Mouse (Mus musculus): ENCODE measurements at regions not wholly inside any gene's neighbourhood (a gene's known extent, or its start where the extent isn't known, plus 50 kb on each side); places are given as distances from the start of the nearest gene placed in this dataset.
"Not testable (repeated sequence)": the region's sequence is repeated elsewhere in the genome, so short reads cannot be mapped to it uniquely, and the experiment has no call there.

DNA sequence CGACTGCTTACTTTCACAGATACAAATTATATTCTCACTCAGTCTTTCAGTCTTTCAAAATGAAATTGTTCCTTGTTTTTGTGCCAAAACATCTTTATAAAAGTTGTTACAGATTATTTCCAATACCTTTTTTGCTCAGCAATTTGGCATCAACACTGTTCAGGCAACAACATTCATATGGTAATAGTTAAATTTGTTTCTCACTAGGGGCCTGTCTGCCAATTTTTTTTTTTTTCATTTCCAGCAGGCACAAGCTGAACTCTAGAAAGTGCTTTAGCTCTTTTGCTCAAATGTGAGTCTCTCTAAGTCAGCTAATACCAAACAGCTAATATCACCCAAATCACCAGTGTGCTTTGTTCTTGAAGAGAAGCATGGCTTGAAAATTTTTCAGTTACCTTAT, 199.4 kb downstream of the Antxr2 start:
- no peak overlapping the region for H3K27ac ChIP-seq (replicated peaks)
- H3K4me1 ChIP-seq = no peaks in the 10 kb centered on the region
- no peaks in the 10 kb centered on the region for H3K27me3 ChIP-seq
- no peak overlapping the region for H3K4me3 ChIP-seq
- WGBS = 92% methylated on average over 1 of the region's 1 CpGs
- no peak for ATAC-seq (ENCODE audit: low FRiP score, low read depth)
- H3K9ac ChIP-seq (replicated peaks) = no peak overlapping the region
- H3K36me3 ChIP-seq = no peaks in the 10 kb centered on the region
- no peak overlapping the region for H3K4me2 ChIP-seq (replicated peaks)
- no peaks in the 10 kb centered on the region for H3K9me3 ChIP-seq

DNA sequence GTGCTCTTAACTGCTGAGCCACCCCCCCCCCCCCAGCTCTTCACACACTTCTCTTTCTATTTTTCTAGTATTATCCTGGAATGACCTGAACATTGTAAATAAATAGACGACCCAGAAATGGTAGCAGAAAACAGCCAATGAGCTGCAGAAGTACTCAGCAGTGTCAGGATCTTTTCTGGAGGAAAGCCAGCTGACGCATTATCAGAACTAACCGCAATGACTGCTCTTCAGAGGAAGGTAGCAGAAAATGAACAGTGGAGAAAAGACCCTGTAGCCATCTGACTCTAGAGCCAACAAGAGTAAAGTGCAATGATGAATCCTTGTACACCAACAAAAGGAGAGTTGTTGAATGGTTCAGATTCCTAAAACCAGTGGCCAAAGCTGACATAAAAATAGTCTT, 213.4 kb downstream of the Antxr2 start:
- Histone ChIP-seq H3K4me1 (no peaks in the 10 kb centered on the region), H3K9me3 (no peaks in the 10 kb centered on the region), H3K36me3 (no peaks in the 10 kb centered on the region), H3K27me3 (no peaks in the 10 kb centered on the region), H3K27ac (replicated peaks) (no peak overlapping the region), H3K4me3 (no peak overlapping the region), H3K9ac (replicated peaks) (no peak overlapping the region), H3K4me2 (replicated peaks) (no peak overlapping the region)
- no peak for ATAC-seq (ENCODE audit: low FRiP score, low read depth)
- WGBS = 81% methylated on average over 3 of the region's 3 CpGs

DNA sequence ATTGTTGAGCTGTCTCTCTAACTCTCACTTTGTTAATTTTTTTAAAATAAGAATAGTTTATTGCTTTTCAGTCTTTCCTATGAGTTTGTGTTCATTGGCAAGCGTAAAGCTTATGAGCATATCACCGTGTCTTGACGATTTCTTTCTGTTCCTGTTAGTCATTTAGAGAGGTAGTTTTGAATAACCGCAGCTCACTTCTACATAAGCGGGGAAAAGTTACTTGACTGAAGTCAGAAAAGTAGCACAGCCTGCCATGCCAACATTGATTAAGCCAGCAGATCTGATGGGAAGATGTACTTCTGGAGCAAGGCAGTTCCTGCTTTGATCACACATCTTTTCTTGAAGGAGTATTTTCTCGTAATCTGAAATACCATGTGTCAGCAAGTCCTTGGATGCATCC, 215.5 kb downstream of the Antxr2 start:
- no peak overlapping the region for H3K27ac ChIP-seq (replicated peaks)
- H3K36me3 ChIP-seq = no peaks in the 10 kb centered on the region
- no peak overlapping the region for H3K4me2 ChIP-seq (replicated peaks)
- 95% methylated on average over 6 of the region's 6 CpGs for WGBS
- H3K4me1 ChIP-seq = no peaks in the 10 kb centered on the region
- H3K4me3 ChIP-seq = no peak overlapping the region
- no peak overlapping the region for H3K9ac ChIP-seq (replicated peaks)
- no peak for ATAC-seq (ENCODE audit: low FRiP score, low read depth)
- H3K9me3 ChIP-seq = no peaks in the 10 kb centered on the region
- H3K27me3 ChIP-seq = no peaks in the 10 kb centered on the region

DNA sequence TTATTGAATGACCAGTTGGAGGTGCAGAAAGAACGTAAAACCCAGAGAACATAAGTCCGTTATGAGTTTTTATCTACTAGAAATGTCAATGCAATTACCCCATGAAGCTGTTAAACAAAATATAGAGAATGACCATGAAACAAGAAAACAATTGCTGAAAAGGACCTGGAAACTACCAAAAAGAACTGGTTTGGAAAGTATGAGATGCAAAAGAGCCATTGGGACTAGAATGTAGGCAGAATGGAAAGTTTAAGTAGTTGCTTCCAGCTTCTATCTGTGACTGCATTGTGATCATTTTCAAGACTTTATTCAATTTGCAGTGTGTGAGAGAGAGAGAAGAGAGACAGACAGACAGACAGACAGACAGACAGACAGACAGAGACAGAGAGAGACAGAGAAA, 216.1 kb downstream of the Antxr2 start:
- no peaks in the 10 kb centered on the region for H3K36me3 ChIP-seq
- H3K4me2 ChIP-seq (replicated peaks) = no peak overlapping the region
- no peak overlapping the region for H3K27ac ChIP-seq (replicated peaks)
- no peaks in the 10 kb centered on the region for H3K9me3 ChIP-seq
- H3K27me3 ChIP-seq = no peaks in the 10 kb centered on the region
- H3K4me3 ChIP-seq = no peak overlapping the region
- H3K9ac ChIP-seq (replicated peaks) = no peak overlapping the region
- ATAC-seq (ENCODE audit: low FRiP score, low read depth) = no peak
- H3K4me1 ChIP-seq = no peaks in the 10 kb centered on the region
- WGBS = 92% methylated on average over 2 of the region's 2 CpGs

DNA sequence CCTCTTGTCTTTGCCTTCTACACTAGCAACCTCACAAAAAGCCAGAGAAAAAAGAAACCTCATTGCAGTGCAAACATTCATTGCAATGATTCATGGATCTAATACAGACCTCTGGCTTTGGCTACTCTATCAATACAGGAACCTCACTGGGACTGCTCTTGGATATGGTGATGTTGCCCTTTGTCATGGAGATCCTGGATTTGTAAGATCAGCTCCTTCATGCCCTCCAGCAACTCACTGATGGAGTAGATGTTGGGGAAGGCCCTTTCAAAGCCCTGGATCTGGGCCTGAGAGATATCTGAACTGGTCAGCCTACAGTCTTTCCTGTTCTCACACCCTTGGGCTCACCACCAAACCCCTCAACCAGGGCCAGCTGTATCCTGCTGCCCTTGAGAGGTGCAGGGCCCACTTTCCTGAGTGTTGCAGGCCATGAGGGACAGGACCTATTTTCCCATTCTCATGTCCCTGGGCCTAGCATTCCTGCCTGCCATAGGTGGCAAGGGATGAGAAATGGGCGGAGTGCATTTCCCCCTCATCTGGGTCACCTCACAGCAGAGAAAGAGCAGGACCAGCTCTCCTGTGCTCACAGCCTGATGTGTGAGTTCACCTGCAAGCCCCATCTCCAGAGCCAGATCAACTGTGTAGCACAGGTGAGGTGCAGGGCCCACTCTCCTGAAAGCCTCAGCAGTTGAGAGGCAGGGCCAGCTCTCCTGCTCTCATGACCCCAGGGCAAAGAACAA, 218.1 kb downstream of the Antxr2 start:
- 88% methylated on average over 1 of the region's 1 CpGs for WGBS

DNA sequence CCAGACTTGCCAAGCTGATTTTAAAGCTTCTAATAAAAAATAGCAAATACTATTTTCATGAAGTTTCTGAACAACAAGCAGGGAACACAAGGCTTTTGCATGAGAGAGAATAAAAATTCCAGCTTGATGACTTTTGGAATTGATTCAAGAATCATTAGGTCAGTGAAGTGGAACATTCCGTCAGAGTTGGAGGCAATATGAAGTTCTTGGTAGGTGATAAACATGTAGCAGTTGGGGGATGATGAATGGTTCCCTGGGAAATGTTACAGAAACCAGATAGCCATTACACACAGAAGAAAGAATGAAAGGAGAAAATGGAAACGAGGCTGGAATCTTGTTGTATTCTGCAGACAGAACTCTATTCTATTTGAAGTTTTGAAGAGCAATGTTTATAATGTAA, 221.8 kb downstream of the Antxr2 start:
- Histone ChIP-seq H3K4me2 (replicated peaks) (no peak overlapping the region), H3K9ac (replicated peaks) (no peak overlapping the region), H3K4me1 (no peaks in the 10 kb centered on the region), H3K36me3 (no peaks in the 10 kb centered on the region), H3K27me3 (no peaks in the 10 kb centered on the region), H3K4me3 (no peak overlapping the region), H3K9me3 (no peaks in the 10 kb centered on the region), H3K27ac (replicated peaks) (no peak overlapping the region)
- no peak for ATAC-seq (ENCODE audit: low FRiP score, low read depth)
- WGBS = 76% methylated on average over 2 of the region's 2 CpGs

More for the DNA sequence above, 218.1 kb downstream of the Antxr2 start:
- Histone ChIP-seq H3K4me2 (replicated peaks) (no peak overlapping the region), H3K27me3 (no peaks in the 10 kb centered on the region), H3K9ac (replicated peaks) (no peak overlapping the region), H3K27ac (replicated peaks) (no peak overlapping the region), H3K4me3 (no peak overlapping the region), H3K4me1 (no peaks in the 10 kb centered on the region), H3K9me3 (no peaks in the 10 kb centered on the region), H3K36me3 (no peaks in the 10 kb centered on the region)
- ATAC-seq (ENCODE audit: low FRiP score, low read depth) = no peak

DNA sequence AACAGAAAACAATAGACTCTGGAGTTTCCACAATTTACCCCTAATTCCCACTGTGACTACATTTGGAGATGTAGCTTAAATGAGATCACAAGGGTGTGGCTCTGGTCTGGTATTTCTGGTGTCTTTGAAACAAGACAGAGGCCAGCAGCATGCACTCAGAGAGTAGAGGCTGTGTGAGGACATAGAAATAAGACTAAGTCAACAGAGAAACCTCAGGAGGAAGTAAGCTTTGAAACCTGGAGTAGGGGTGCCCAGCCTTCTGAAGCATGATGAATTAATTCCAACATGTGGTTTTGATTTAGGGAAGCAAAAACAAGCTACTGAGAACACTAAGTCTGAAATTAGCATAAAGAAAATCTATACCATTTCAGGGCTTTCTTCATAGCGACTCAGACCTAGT, 223.7 kb downstream of the Antxr2 start:
- Histone ChIP-seq H3K9me3 (no peaks in the 10 kb centered on the region), H3K4me1 (no peaks in the 10 kb centered on the region), H3K9ac (replicated peaks) (no peak overlapping the region), H3K27ac (replicated peaks) (no peak overlapping the region), H3K4me2 (replicated peaks) (no peak overlapping the region), H3K27me3 (no peaks in the 10 kb centered on the region), H3K36me3 (no peaks in the 10 kb centered on the region), H3K4me3 (no peak overlapping the region)
- ATAC-seq (ENCODE audit: low FRiP score, low read depth) = no peak
- WGBS = 78% methylated on average over 1 of the region's 1 CpGs

DNA sequence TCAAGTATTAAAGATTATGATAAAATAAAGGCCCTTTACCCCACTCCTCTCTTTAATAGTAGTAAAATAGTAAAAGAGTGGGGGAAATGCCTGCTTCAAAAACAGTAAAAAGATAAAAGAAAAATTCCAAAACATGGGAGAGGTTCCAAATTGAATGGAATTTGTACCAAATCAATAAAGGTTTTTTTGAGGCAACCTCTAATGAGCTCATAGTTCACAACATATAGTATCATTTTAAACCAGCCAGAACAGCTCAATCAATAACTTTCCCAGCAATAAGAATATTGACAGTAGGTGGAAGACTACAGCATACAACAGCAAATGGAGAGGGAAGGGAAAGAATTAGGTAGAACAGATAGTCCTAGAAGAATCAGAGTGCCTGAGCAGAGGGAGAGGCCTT, 224.1 kb downstream of the Antxr2 start:
- Histone ChIP-seq H3K9ac (replicated peaks) (no peak overlapping the region), H3K4me2 (replicated peaks) (no peak overlapping the region), H3K27me3 (no peaks in the 10 kb centered on the region), H3K4me3 (no peak overlapping the region), H3K36me3 (no peaks in the 10 kb centered on the region), H3K4me1 (no peaks in the 10 kb centered on the region), H3K9me3 (no peaks in the 10 kb centered on the region), H3K27ac (replicated peaks) (no peak overlapping the region)
- no peak for ATAC-seq (ENCODE audit: low FRiP score, low read depth)

DNA sequence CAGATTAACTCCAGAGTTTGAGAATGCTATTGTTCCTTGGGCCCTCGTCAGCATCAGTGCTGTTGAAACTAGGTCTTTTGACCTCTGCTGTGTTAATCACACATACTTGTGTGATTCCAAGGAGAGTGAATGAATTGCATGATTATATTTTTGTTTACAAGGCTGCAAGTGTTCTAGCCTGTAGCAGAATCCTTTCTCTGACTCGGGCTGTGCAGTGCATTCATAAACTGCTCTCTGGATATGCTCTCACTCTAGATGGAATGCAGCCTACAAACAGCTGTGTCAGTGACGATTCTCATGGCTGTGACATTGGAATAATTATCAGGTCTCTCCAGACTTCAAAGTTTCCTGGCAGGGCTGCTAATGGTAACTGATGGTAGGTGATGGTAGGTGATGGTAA, 230.8 kb downstream of the Antxr2 start:
- Histone ChIP-seq H3K27me3 (no peaks in the 10 kb centered on the region), H3K4me3 (no peak overlapping the region), H3K27ac (replicated peaks) (no peak overlapping the region), H3K4me2 (replicated peaks) (no peak overlapping the region), H3K4me1 (peaks cover 5% of the 10 kb centered on the region), H3K9ac (replicated peaks) (no peak overlapping the region), H3K36me3 (no peaks in the 10 kb centered on the region), H3K9me3 (no peaks in the 10 kb centered on the region)
- ATAC-seq (ENCODE audit: low FRiP score, low read depth) = no peak
- 16% methylated on average over 3 of the region's 3 CpGs for WGBS

DNA sequence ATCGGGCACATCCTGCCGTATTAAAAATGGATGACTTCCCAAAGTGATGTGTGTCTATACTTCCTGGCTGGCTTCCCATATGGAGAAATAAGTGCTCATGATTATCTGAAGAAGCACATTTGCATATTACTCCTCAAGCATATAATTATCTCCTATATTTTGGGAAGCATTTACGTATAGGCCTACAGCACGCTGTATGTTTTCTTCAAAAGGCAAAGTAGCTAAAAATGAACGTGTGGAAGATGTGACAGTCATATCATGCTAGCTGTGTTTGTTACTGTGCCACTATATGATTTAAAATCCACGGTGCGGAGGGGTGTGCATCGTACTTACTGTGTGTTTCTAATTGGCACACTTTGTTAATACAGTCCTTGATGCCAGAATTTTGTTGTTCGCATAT, 242.7 kb downstream of the Antxr2 start:
- no peaks in the 10 kb centered on the region for H3K27me3 ChIP-seq
- H3K9ac ChIP-seq (replicated peaks) = no peak overlapping the region
- 91% methylated on average over 9 of the region's 9 CpGs for WGBS
- H3K4me1 ChIP-seq = no peaks in the 10 kb centered on the region
- H3K4me3 ChIP-seq = no peak overlapping the region
- ATAC-seq (ENCODE audit: low FRiP score, low read depth) = no peak
- no peak overlapping the region for H3K4me2 ChIP-seq (replicated peaks)
- H3K27ac ChIP-seq (replicated peaks) = no peak overlapping the region
- no peaks in the 10 kb centered on the region for H3K36me3 ChIP-seq
- no peaks in the 10 kb centered on the region for H3K9me3 ChIP-seq

DNA sequence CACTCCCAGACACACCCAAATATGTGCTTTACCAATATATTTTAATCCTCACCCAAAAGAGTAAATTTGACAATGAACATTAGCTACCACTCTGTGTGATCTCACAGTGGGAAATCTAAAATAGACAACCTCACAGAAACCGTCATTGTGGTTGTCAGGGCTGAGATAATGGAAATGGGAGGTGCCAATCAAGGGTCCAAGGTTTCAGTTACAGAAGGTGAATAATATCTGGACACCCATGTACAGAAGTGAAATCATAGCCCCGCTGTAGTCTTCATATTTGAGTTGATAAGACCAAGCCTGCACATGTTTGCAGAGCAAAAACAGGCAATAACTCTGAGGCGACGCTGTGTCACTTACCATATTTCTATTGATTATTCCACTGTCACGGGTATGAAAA, 243.8 kb downstream of the Antxr2 start:
- Histone ChIP-seq H3K4me1 (no peaks in the 10 kb centered on the region), H3K27me3 (no peaks in the 10 kb centered on the region), H3K27ac (replicated peaks) (no peak overlapping the region), H3K4me3 (no peak overlapping the region), H3K4me2 (replicated peaks) (no peak overlapping the region), H3K9me3 (no peaks in the 10 kb centered on the region), H3K36me3 (no peaks in the 10 kb centered on the region), H3K9ac (replicated peaks) (no peak overlapping the region)
- 86% methylated on average over 5 of the region's 5 CpGs for WGBS
- ATAC-seq (ENCODE audit: low FRiP score, low read depth) = no peak

DNA sequence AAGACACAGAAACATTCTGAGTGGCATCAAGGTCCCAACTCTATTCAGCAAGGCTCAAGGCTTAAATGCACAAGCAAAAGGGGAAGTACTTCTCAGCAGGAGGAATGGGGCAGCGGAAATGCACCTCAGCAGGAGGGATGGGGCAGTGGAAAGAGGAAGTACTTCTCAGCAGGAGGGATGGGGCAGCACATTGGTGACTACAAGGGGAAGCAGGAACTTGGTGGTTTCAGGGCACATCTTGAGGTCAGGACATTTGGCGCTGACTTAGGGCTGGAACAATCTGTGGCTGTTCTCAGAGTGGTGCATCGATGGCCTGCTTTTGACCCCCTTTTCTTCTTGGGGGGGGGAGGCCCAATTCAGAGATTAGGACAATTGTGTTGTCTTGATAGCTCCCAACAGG, 255.7 kb downstream of the Antxr2 start:
- not testable (repeated sequence) for H3K9ac ChIP-seq (replicated peaks)

DNA sequence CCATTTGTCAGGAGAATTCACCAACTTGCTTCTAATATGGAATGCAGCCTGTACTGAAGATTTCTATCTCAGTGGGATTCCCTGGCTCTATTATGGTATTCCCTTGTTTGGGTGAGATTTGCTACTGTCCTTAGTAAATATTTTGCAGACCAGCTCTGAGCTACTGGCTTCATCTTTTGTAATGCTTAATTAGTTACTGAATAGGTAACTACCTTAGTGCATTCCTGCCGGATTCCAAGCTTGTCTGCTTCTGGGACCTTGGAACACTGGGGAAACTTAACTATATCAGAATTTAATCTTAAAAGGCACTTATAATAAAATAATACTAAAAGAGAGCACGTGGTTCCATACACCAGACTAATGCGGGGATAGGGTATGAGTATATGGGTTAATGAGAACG, 257.4 kb downstream of the Antxr2 start:
- not testable (repeated sequence) for H3K36me3 ChIP-seq; H3K9ac ChIP-seq (replicated peaks); ATAC-seq (ENCODE audit: low FRiP score, low read depth); H3K4me2 ChIP-seq (replicated peaks); H3K27ac ChIP-seq (replicated peaks); H3K4me3 ChIP-seq; H3K9me3 ChIP-seq; H3K27me3 ChIP-seq; H3K4me1 ChIP-seq
- WGBS = 73% methylated on average over 4 of the region's 4 CpGs

More for the DNA sequence above, 255.7 kb downstream of the Antxr2 start:
- not testable (repeated sequence) for H3K4me1 ChIP-seq; H3K9me3 ChIP-seq; H3K27ac ChIP-seq (replicated peaks); ATAC-seq (ENCODE audit: low FRiP score, low read depth); H3K4me3 ChIP-seq; H3K27me3 ChIP-seq; H3K36me3 ChIP-seq; H3K4me2 ChIP-seq (replicated peaks)
- WGBS = 85% methylated on average over 3 of the region's 3 CpGs

All from midbrain, embryonic 12.5 days (tissue).